Mouse (Mus musculus) R1 (cell line): ENCODE measurements around the gene Klk15.
"Not testable (repeated sequence)": the region's sequence is repeated elsewhere in the genome, so short reads cannot be mapped to it uniquely, and the experiment has no call there.

Experiments used
- DNase-seq: peaks from one replicate; pipeline ENCODE4 v3.0.0-alpha.2; 2018; ENCODE audit warnings: low read depth, low spot score

The Klk15 gene

DNA sequence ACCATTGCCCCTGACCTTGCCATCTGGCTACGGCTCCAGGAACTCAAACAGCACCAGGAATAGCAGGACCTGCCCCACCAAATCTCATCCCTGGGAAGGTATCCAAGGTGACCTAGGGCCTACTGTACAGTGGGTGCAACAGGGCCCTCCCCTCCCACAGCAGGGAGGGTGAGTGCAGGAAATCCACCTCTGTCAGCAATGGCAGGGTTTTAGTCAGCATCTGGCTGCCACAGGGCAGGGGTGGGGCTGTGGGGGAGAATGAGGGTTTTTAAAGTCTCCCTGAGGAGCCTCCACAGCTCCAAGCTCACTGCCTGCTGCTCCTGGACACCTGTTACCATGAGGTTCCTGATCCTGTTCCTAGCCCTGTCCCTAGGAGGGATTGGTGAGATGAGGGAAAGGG lies 42.2 kb downstream of the Klk15 start, which contains the start of gene Klk1b9:
Klk1b9 (plus strand) TSS at position 301 of the 400 bp plus-strand sequence.
- DNase-seq = not testable (repeated sequence)

DNA sequence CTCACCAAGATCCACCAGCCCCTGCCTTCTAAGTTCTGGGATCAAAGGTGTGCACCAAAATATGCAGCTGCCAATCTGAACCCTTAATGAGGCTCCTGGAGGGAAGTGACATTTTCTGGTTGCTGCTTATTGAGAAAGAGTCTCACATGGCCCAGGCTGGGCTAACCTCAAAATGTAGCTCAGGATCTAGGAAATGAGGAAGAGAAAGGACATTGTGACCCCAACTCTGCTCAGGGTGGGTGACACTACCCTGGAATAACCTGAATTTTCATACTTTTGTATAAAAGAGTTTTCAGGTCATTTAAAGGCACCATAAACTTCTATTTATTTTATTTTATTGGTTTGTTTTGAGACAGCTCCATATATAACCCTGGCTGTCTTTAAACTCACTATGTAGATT lies 52.1 kb downstream of the Klk15 start:
- no peak for DNase-seq
